Mouse (Mus musculus): Measurements from ENCODE around the gene Ube2n.

The Ube2n gene

DNA sequence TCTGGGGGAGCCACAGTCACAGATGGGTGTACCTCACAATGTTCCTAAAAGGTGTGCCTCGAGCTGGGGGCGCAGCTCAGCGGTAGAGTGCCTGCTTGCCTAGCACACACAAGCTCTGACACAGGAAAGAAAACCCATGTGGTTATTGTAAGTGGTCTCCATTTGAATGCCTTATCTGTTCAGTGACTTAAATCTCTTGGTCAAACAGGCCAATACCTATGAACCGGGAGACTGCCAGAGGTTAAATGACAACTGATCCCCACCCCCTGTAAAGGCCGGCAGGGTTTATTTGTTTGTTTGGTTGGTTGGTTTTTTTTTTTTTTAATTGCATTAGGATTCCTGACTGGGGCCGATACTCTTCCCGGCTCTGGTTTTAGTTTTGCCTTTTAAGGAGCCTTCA is 44.5 kb downstream of the Ube2n start:
- DNase-seq (ENCODE audit: low spot score in 2 of 2): no peak

- DNase-seq (ENCODE audit: low spot score in 2 of 2): no peak
These were observed 45.5 kb downstream of the Ube2n start for GRCm38 (mm10) chr10:95560394-95560983.

DNA sequence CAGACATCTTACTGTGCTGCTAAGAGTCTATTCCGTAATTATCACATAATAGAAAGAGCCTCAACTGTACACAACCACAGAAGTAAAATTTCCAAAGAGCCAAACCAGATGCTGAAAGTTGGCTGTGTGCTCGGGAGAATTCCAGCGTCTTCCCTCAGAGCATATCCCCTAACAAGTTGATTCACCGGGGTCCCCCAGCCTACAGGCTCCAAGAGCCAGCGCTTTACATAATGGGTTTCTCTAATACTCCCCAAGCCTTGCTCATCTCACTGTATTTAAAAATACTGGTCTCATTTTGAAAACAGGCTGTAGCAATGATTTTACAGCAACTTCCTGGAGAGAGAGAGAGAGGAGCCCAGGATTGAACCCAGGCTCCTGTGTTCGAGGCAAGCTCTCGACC is 46.7 kb downstream of the Ube2n start:
- no peak for DNase-seq (ENCODE audit: low spot score in 2 of 2)

- no peak for DNase-seq (ENCODE audit: low spot score in 2 of 2)
These were observed 47.5 kb downstream of the Ube2n start for GRCm38 (mm10) chr10:95562395-95562794.

DNA sequence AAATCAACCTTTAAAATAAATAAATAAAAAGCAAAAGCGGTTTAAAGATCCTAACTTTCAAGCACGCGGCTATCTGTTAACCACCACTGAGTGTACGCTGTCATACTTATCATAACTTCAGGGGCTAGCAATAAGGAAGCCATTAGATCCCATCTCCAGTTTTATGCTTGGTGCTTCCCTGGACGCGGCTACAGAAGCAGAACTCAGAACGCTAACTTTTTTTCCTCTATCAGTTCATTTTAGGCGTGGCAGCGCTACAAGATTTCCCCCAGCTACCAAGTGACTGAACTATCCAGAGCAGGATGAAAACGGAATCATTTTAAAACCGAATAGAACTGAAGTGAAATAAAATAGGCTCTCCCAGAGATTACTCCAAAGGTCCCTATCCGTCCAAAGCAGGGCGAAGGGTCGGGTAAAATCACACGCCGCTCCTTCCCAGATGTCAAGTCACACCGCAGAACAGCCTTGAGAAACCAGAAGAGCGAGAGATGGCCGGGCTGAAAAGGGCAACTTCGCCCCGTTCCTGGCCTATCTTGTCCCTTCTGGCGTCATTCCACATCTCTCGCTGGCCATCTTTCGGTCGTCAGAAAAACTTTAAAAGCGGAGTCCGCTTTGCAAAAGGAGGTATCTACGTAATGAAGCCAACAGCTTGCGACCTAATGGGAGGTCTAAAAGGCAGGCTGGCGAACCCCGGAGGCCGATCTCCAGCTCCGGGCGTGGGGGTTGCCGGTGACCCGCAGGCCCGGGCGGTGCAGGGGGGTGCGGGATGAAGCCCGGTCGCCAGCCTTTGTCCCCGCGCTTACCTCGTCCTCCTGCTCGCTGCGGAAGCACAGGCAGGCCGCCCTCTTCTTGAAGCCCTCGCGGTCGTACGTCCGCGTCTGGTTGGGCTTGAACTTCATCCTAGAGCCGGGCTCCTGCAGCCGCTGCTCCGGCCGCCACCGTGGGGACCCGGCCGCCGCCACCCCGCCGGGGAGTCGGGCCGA is 48.2 kb downstream of the Ube2n start:
- DNase-seq (ENCODE audit: low spot score in 2 of 2): peak in 1 of 2 experiments; percentile 50

- DNase-seq (ENCODE audit: low spot score in 2 of 2): peak; percentile 74 to 89
These were observed 49.2 kb downstream of the Ube2n start, which contains the start of gene Nudt4 for GRCm38 (mm10) chr10:95563851-95564845. Gene Nudt4, minus strand, starts transcription at chr10:95564146.

- DNase-seq (ENCODE audit: low spot score in 2 of 2): no peak
These were observed 50.4 kb downstream of the Ube2n start for GRCm38 (mm10) chr10:95565156-95565854.

- no peak for DNase-seq (ENCODE audit: low spot score in 2 of 2)
These were observed 51.8 kb downstream of the Ube2n start for GRCm38 (mm10) chr10:95566786-95567185.

DNA sequence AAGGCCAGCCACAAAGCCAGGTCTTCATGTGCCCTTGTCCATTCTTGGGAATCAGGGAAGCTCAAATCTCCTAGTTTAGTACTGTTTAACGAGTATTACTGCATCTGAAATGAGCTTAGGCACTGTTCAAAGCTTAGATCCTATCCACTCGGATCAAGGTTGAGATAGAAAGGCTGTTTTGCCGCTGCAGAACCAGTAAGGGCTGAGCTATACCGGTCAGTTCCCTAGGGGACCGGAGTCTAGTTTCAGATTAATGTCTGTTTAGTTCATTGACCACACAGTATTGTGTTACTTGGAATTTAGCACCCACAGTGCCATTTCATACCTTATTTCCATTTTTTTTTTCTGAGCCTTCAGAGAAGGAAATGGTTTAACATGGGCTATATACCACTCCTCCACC is 52.6 kb downstream of the Ube2n start:
- no peak for DNase-seq (ENCODE audit: low spot score in 2 of 2)

- no peak for DNase-seq (ENCODE audit: low spot score in 2 of 2)
These were observed 53.1 kb downstream of the Ube2n start for GRCm38 (mm10) chr10:95568016-95568415.

GRCm38 (mm10) chr10:95569441-95569840 is 54.5 kb downstream of the Ube2n start:
- DNase-seq (ENCODE audit: low spot score in 2 of 2): no peak

- DNase-seq (ENCODE audit: low spot score in 2 of 2): no peak
These were observed 60.0 kb downstream of the Ube2n start for GRCm38 (mm10) chr10:95574994-95575393.

GRCm38 (mm10) chr10:95575839-95576380 is 61.0 kb downstream of the Ube2n start:
- DNase-seq (ENCODE audit: low spot score in 2 of 2): no peak

GRCm38 (mm10) chr10:95576876-95577566 is 62.1 kb downstream of the Ube2n start:
- no peak for DNase-seq (ENCODE audit: low spot score in 2 of 2)

GRCm38 (mm10) chr10:95577567-95577950 is 62.6 kb downstream of the Ube2n start:
- DNase-seq (ENCODE audit: low spot score in 2 of 2): no peak

GRCm38 (mm10) chr10:95585554-95585953 is 70.6 kb downstream of the Ube2n start:
- no peak for DNase-seq (ENCODE audit: low spot score in 2 of 2)

DNA sequence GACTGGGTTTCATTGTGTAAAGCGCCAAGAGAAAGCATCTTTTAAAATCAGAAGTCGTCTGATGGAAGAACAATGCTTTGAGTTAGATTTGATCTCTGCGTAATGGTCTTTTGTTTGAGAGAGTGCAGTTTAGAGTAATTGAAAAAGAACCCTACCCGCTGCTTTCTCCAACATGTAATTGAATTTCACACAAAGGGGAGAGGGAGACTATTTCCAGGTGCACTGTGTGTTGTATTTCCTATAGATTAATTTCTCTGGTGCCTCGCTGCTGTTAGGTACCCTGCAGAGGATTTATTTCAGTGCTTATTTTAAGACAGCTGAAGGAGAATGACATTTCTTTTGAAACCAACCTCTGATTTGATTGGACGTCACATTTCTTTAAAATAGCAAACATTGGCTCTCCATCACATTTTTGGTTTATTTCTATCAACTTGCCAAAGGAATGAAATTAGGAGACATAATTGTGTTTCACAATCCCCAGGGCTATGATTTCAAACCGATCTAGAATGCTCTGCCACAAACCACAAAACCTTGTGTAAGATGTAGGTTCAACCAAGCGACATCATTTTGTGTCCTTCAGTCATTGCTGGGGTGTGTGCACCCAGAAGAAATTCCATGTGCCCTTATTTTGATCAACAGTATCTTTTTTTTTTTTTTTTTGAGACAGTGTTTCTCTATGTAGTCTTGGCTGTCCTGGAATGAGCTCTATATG is 72.7 kb downstream of the Ube2n start:
- DNase-seq (ENCODE audit: low spot score in 2 of 2): no peak

GRCm38 (mm10) chr10:95589196-95589595 is 74.3 kb downstream of the Ube2n start:
- no peak for DNase-seq (ENCODE audit: low spot score in 2 of 2)

GRCm38 (mm10) chr10:95590196-95590595 is 75.3 kb downstream of the Ube2n start:
- DNase-seq (ENCODE audit: low spot score in 2 of 2): no peak

GRCm38 (mm10) chr10:95591257-95591656 is 76.3 kb downstream of the Ube2n start:
- no peak for DNase-seq (ENCODE audit: low spot score in 2 of 2)

Measured in cerebellum, postnatal 4 days (tissue).